8 mouse cellular contexts compared by ENCODE assay signal in genomic region chr15:93397826-93398698, GRCm38 (mm10). TPM values are rescaled to one million over a fixed set of nuclear protein-coding genes. Genes with fewer than 3 reads are reported as not detected.
A peak's percentile ranks its signal among the peaks of the same experiment; 100 is the strongest.
DNase-seq lines count a peak whose midpoint lies in the region; ATAC-seq lines count a peak whose summit lies in the region.

Gene Zcrb1 (minus strand): TSS chr15:93398334.
Gene Pphln1 (plus strand): TSS chr15:93398350.

- peak within 1 kb of the TSS; percentile 76 for H3K4me3 ChIP-seq in hindbrain, embryonic 12.5 days

- no peaks in the 10 kb centered on the region for H3K9me3 ChIP-seq in hindbrain, embryonic 12.5 days (replicated peaks)

- H3K4me1 ChIP-seq in hindbrain, embryonic 12.5 days = peaks cover 32% of the 10 kb centered on the region

- peak; percentile 95 for DNase-seq in MN1 (ENCODE audit: low spot score)
- DNase-seq in cerebellum, adult 9-10 months = peak; percentile 72
- DNase-seq in frontal cortex, adult 2 months (ENCODE audit: extremely low spot score in 1 of 2, low spot score in 1 of 2) = peak; percentile 50 to 79
- peak; percentile 79 to 82 for DNase-seq in layer of hippocampus, postnatal 14 days (ENCODE audit: low spot score in 2 of 2)
- peak; percentile 80 for DNase-seq in lung, postnatal 14 days
- DNase-seq in retina, adult 2 months (ENCODE audit: low read depth, low spot score) = peak; percentile 69
- DNase-seq in thymus, postnatal 36 days = peak; percentile 86 to 90

- peak within 1 kb of the TSS; percentile 81 for H3K4me2 ChIP-seq in hindbrain, embryonic 12.5 days (replicated peaks)

- ATAC-seq in hindbrain, embryonic 12.5 days (ENCODE audit: low FRiP score) = peak; percentile 95

- no peaks in the 10 kb centered on the region for H3K27me3 ChIP-seq in hindbrain, embryonic 12.5 days

- H3K27ac ChIP-seq in hindbrain, embryonic 12.5 days = peak within 1 kb of the TSS; percentile 90

- H3K36me3 ChIP-seq in hindbrain, embryonic 12.5 days = peaks cover 18% of the 10 kb centered on the region

- WGBS in hindbrain, embryonic 12.5 days = under 1% methylated on average over 90 of the region's 100 CpGs

- H3K9ac ChIP-seq in hindbrain, embryonic 12.5 days = peak within 1 kb of the TSS; percentile 88

RNA-seq across cellular contexts. Expression of gene Zcrb1, which starts in this region (rescaled TPM):
- 158 and 167 TPM in 2 replicates for polyA plus RNA-seq in frontal cortex, adult 2 months (2012; rRNA removed)
- 159 and 173 TPM in 2 replicates for polyA plus RNA-seq in hindbrain, embryonic 12.5 days (2016; fragmentation: Nextera tagmentation; extraction: Ambion mirVana)
- total RNA-seq in layer of hippocampus, postnatal 14 days (2021) = 10 to 100 TPM; 76.5 to 79.8 TPM

RNA-seq across cellular contexts. Expression of gene Pphln1, which starts in this region (rescaled TPM):
- polyA plus RNA-seq in frontal cortex, adult 2 months (2012; rRNA removed) = 25.9 and 26.5 TPM in 2 replicates
- 68.5 and 71.0 TPM in 2 replicates for polyA plus RNA-seq in hindbrain, embryonic 12.5 days (2016; fragmentation: Nextera tagmentation; extraction: Ambion mirVana)
- total RNA-seq in layer of hippocampus, postnatal 14 days (2021) = 10 to 100 TPM; 35.9 to 37.9 TPM

Comparison
In these comparisons a context has a peak if more than half of its experiments do, and no peak if none do; other contexts are left out.
1. Peak in every context shown above with its lines: DNase-seq, ATAC-seq, H3K4me3 ChIP-seq and H3K27ac ChIP-seq.